Mouse (Mus musculus) midbrain, embryonic 15.5 days (tissue): ENCODE measurements at regions not wholly inside any gene's neighbourhood (a gene's known extent, or its start where the extent isn't known, plus 50 kb on each side); places are given as distances from the start of the nearest gene placed in this dataset.

Experiments
- ATAC-seq: fragments of 200-750 bp; cut with Nextera tagmentation; replicated peaks from 2 replicates; pipeline ENCODE4 v1.8.0; 2017; ENCODE audit warnings: moderate TSS enrichment
- H3K27ac ChIP-seq: fragments of 300-500 bp; sonication (generic); 2 replicates; pipeline ENCODE4 v1.5.1; 2015; ENCODE audit warnings: mild to moderate bottlenecking, inconsistent platforms
- H3K27me3 ChIP-seq: fragments of 300-500 bp; sonication (generic); replicated peaks from 2 replicates; pipeline ENCODE4 v1.6.1; 2015; ENCODE audit warnings: inconsistent platforms
- H3K36me3 ChIP-seq: fragments of 300-500 bp; sonication (generic); replicated peaks from 2 replicates; pipeline ENCODE4 v1.6.1; 2015; ENCODE audit warnings: inconsistent platforms
- H3K4me1 ChIP-seq: fragments of 300-500 bp; sonication (generic); 2 replicates; pipeline ENCODE4 v1.6.1; 2015; ENCODE audit warnings: inconsistent platforms
- H3K4me2 ChIP-seq: fragments of 300-500 bp; sonication (generic); 2 replicates; pipeline ENCODE4 v1.6.1; 2015; ENCODE audit warnings: inconsistent platforms, mild to moderate bottlenecking, moderate library complexity
- H3K4me3 ChIP-seq: fragments of 300-500 bp; sonication (generic); 2 replicates; pipeline ENCODE4 v1.5.1; 2015; ENCODE audit warnings: mild to moderate bottlenecking, inconsistent platforms
- H3K9ac ChIP-seq: fragments of 300-500 bp; sonication (generic); 2 replicates; pipeline ENCODE4 v1.6.1; 2015; ENCODE audit warnings: mild to moderate bottlenecking, inconsistent platforms
- H3K9me3 ChIP-seq: fragments of 300-500 bp; sonication (generic); 2 replicates; pipeline ENCODE4 v1.6.1; 2016; ENCODE audit warnings: inconsistent platforms
- WGBS: fragments of 180-500 bp; shearing (Covaris S2); methylation state at CpG from one replicate; pipeline ENCODE4 v1.1.7; 2015; ENCODE audit warnings: mixed read lengths; 5-methylcytosine and 5-hydroxymethylcytosine counted together

GRCm38 (mm10) chr7:129979337-129979736 is 387.7 kb downstream of the Wdr11 start:
- peaks cover 7% of the 10 kb centered on the region; the same call in 1 of the 2 replicates for H3K4me1 ChIP-seq
- H3K4me2 ChIP-seq, result no peak overlapping the region
- no peak overlapping the region for H3K4me3 ChIP-seq
- no peaks in the 10 kb centered on the region for H3K27me3 ChIP-seq
- H3K36me3 ChIP-seq, result no peaks in the 10 kb centered on the region
- no peak overlapping the region for H3K9ac ChIP-seq
- ATAC-seq, result no peak
- no peak overlapping the region for H3K27ac ChIP-seq
- no peaks in the 10 kb centered on the region for H3K9me3 ChIP-seq
- WGBS, result 68% methylated on average over 6 of the region's 6 CpGs

DNA sequence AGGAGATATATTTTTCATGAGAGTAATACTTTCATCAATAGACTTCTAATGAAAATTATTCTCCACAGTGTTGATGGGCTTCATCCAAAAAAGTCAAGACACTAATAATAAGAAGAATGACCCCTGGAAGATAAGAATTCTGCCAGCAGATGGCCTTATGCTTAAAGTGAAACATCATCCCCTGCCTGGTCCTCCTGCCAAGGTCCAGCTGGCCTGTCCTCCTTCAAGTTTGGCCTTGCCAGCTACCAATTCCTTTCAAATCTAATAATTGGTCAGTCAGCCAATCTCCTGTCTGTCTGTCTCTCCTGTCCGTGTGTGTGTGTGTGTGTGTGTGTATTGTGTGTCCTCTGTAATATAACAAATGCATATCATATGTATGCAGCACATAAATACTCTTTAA is 388.8 kb downstream of the Wdr11 start:
- Histone ChIP-seq H3K4me2 (no peak overlapping the region), H3K9ac (no peak overlapping the region), H3K4me1 (peaks cover 7% of the 10 kb centered on the region; the same call in 1 of the 2 replicates), H3K9me3 (no peaks in the 10 kb centered on the region), H3K27me3 (no peaks in the 10 kb centered on the region), H3K27ac (no peak overlapping the region), H3K4me3 (no peak overlapping the region), H3K36me3 (no peaks in the 10 kb centered on the region)
- no peak for ATAC-seq
- WGBS, result 87% methylated on average over 1 of the region's 1 CpGs

DNA sequence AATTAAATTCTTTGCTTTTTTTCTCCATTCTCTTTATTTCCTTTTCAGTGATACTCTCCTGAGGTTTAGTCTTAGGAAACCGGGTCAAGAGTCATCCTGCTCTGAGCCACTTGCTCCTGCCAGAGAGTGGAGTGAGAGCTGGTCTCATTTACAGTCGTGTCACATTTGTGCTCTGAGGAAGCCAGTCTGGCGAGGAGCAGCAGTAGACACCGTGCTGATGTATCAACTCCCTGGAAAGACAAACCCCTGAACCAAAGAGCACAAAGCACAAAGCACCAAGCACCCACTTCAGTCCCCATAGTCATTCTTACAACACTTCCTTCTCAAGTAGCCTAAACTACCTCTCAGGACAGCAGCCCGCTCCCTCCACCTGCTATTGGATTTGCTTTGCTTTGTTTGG is 390.7 kb downstream of the Wdr11 start:
- WGBS, result 51% methylated on average over 5 of the region's 5 CpGs
- Histone ChIP-seq H3K4me2 (no peak overlapping the region), H3K4me1 (peaks cover 7% of the 10 kb centered on the region; the same call in 1 of the 2 replicates), H3K9me3 (no peaks in the 10 kb centered on the region), H3K27me3 (no peaks in the 10 kb centered on the region), H3K9ac (no peak overlapping the region), H3K36me3 (no peaks in the 10 kb centered on the region), H3K27ac (no peak overlapping the region), H3K4me3 (no peak overlapping the region)
- no peak for ATAC-seq

DNA sequence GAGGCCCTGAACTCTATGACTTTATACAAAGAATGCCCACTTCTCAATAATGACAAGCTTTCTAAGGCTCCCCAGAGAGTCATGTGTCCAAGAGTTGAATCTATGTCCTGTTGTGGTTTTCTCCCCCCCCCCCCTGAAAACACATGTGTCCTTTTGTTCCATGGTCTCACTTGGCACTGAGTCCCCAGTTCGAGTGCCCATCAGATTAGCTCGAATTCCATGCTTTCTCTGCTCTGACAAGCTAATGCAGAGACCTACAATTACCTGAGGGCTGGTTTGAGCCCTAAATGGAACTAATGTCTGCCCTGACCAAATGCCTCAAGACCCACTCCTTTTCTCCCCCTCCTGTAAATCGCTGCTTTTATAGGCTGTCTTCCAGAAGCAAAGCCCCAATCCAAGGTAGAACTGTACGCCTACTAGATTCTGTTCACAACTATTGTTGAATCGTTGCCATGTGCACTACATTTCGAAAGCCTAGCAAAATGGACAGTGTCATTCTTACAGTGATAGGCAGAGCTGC is 392.0 kb downstream of the Wdr11 start:
- 89% methylated on average over 6 of the region's 6 CpGs for WGBS
- H3K36me3 ChIP-seq, result no peaks in the 10 kb centered on the region
- H3K4me1 ChIP-seq, result peaks cover 7% of the 10 kb centered on the region; the same call in 1 of the 2 replicates
- H3K27me3 ChIP-seq, result no peaks in the 10 kb centered on the region
- H3K4me2 ChIP-seq, result no peak overlapping the region
- no peak overlapping the region for H3K9ac ChIP-seq
- ATAC-seq, result no peak
- H3K4me3 ChIP-seq, result no peak overlapping the region
- H3K27ac ChIP-seq, result no peak overlapping the region
- no peaks in the 10 kb centered on the region for H3K9me3 ChIP-seq

DNA sequence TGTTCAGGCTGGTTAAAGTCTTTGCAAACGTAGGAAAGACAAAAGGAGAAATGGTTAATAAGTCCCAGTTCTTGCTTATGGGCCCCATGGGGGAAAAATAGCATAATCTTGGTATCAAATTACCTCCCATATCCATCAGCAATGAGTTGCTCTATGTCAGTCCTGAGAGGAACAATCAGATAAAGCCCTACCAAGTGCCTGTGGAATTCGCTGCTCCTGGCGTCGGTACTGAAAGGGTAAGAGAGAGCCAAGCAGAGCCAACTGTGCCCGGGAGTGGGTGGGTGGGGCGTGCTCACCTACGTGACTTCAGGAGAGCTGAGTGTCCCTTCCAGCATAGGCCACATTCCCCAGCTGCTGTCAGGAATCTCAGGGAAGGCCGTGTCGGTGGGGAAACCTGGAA is 392.7 kb downstream of the Wdr11 start:
- WGBS, result 84% methylated on average over 9 of the region's 9 CpGs
- Histone ChIP-seq H3K4me3 (no peak overlapping the region), H3K9ac (no peak overlapping the region), H3K36me3 (no peaks in the 10 kb centered on the region), H3K4me2 (no peak overlapping the region), H3K9me3 (no peaks in the 10 kb centered on the region), H3K4me1 (peaks cover 7% of the 10 kb centered on the region; the same call in 1 of the 2 replicates), H3K27me3 (no peaks in the 10 kb centered on the region), H3K27ac (no peak overlapping the region)
- ATAC-seq, result no peak

DNA sequence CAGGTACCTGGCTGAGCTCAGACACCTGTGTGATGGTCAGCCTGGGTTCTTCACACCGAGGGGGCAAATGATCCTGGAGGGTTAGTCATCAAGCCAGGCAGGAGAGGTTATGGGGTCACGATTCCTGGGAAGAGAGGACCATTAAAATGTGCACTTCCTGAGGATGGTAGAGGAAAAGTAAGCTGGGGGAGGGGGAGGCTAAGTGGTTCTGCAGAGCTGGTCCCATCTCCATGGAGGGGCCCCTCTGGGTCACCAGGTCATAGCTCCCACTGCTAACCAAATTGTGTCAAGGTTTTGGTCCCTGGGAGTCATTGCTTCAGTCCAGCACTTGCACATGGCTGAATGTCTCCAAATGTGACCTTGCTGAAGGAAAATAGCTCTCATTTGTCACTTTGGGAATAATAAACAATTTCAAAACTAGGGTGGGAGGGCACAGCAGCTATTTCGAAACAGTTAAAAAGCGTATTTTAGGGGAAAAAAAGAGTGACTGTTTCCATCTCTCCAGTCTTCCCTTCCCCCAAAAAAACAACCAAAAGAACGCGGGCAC is 395.5 kb downstream of the Wdr11 start:
- Histone ChIP-seq H3K4me2 (no peak overlapping the region), H3K4me1 (peaks cover 6% of the 10 kb centered on the region; the same call in 1 of the 2 replicates), H3K9ac (no peak overlapping the region), H3K27ac (no peak overlapping the region), H3K27me3 (no peaks in the 10 kb centered on the region), H3K36me3 (no peaks in the 10 kb centered on the region), H3K4me3 (no peak overlapping the region), H3K9me3 (no peaks in the 10 kb centered on the region)
- ATAC-seq, result no peak
- 71% methylated on average over 6 of the region's 6 CpGs for WGBS

DNA sequence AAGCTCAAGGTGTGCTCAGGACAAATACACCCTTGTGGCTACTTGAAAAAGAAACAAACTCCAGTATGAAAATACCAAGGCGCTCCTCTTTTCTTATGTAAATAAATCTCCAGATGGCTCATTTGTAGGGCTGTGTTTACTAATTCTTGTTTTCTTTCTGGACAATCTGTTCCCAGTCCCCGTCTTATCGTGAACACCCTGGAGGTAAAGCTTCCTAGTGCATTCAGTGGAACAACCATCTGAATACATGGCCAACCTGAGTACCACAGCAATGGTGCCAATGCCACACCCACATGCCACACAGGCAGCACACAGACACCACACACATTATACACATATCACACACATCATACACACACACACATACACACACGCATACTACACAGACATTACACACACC is 396.1 kb downstream of the Wdr11 start:
- peaks cover under 1% of the 10 kb centered on the region; the same call in 1 of the 2 replicates for H3K4me1 ChIP-seq
- no peak for ATAC-seq
- no peak overlapping the region for H3K9ac ChIP-seq
- H3K27me3 ChIP-seq, result no peaks in the 10 kb centered on the region
- no peaks in the 10 kb centered on the region for H3K36me3 ChIP-seq
- no peak overlapping the region for H3K4me2 ChIP-seq
- H3K9me3 ChIP-seq, result no peaks in the 10 kb centered on the region
- no peak overlapping the region for H3K4me3 ChIP-seq
- WGBS, result 46% methylated on average over 4 of the region's 4 CpGs
- H3K27ac ChIP-seq, result no peak overlapping the region

GRCm38 (mm10) chr7:129993446-129994223 is 402.0 kb downstream of the Wdr11 start:
- no peaks in the 10 kb centered on the region for H3K36me3 ChIP-seq
- no peak overlapping the region for H3K9ac ChIP-seq
- no peak overlapping the region for H3K4me2 ChIP-seq
- no peaks in the 10 kb centered on the region for H3K27me3 ChIP-seq
- H3K4me3 ChIP-seq, result no peak overlapping the region
- peaks cover 9% of the 10 kb centered on the region for H3K4me1 ChIP-seq
- 33% methylated on average over 14 of the region's 14 CpGs for WGBS
- peak; percentile 69; the same call in 1 of the 2 replicates for ATAC-seq
- H3K9me3 ChIP-seq, result no peaks in the 10 kb centered on the region
- no peak overlapping the region for H3K27ac ChIP-seq

DNA sequence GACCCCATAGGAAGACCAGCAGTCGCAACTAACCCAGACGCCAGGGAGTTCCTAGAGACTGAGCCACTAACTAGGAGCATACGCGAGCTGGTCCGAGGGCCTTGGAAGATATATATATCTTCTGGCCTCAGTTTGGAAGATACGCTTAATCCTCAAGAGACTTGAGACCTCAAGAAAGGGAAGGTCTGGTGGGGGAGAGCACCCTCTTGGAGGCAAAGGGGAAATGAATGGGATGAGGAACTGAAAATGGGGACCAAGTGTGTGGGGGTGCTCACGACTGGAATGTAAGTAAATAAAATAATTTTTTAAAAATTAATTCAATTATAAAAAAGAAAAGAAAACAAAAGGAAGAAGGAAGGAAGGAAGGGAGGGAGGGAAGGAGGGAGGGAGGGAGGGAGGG is 403.9 kb downstream of the Wdr11 start:
- Histone ChIP-seq H3K36me3 (no peaks in the 10 kb centered on the region), H3K4me1 (peaks cover 10% of the 10 kb centered on the region), H3K27me3 (no peaks in the 10 kb centered on the region), H3K9me3 (no peaks in the 10 kb centered on the region), H3K27ac (no peak overlapping the region), H3K4me3 (no peak overlapping the region), H3K4me2 (no peak overlapping the region), H3K9ac (no peak overlapping the region)
- 97% methylated on average over 7 of the region's 7 CpGs for WGBS
- ATAC-seq, result no peak

GRCm38 (mm10) chr7:130001064-130001463 is 409.4 kb downstream of the Wdr11 start:
- no peaks in the 10 kb centered on the region for H3K36me3 ChIP-seq
- no peak for ATAC-seq
- no peak overlapping the region for H3K9ac ChIP-seq
- no peak overlapping the region for H3K4me3 ChIP-seq
- H3K27me3 ChIP-seq, result 0 out of 2 replicates have a peak, but pooled peaks cover 3% of the 10 kb centered on the region
- H3K27ac ChIP-seq, result no peak overlapping the region; the same call in 1 of the 2 replicates
- H3K9me3 ChIP-seq, result no peaks in the 10 kb centered on the region
- 0 out of 2 replicates have a peak overlapping the region, but pooled peaks have one; percentile 11 for H3K4me2 ChIP-seq
- WGBS, result 48% methylated on average over 10 of the region's 10 CpGs
- peaks cover 11% of the 10 kb centered on the region for H3K4me1 ChIP-seq

DNA sequence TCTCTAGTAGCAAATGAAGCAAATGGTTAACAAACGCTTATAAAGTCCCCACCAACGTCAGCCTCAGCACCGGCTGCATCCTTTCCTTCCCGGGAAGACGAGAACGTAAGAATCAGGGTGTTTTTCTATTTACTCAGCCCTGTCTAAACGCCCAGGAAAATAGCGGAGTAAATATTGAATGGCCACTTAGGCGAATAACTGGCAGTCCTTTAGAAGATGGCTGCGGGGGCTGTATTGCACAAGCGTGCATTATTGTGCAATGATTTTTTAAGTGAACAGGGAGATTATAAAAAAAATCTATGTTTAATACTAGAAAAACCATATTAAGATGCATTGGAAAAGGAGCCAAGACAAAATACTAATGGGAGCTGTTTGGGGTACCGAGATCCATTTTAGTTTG is 410.3 kb downstream of the Wdr11 start:
- Histone ChIP-seq H3K9me3 (no peaks in the 10 kb centered on the region), H3K27ac (no peak overlapping the region), H3K36me3 (no peaks in the 10 kb centered on the region), H3K4me1 (peaks cover 11% of the 10 kb centered on the region), H3K9ac (no peak overlapping the region), H3K4me2 (no peak overlapping the region), H3K27me3 (0 out of 2 replicates have a peak, but pooled peaks cover 3% of the 10 kb centered on the region), H3K4me3 (no peak overlapping the region)
- WGBS, result 68% methylated on average over 12 of the region's 12 CpGs
- no peak for ATAC-seq

DNA sequence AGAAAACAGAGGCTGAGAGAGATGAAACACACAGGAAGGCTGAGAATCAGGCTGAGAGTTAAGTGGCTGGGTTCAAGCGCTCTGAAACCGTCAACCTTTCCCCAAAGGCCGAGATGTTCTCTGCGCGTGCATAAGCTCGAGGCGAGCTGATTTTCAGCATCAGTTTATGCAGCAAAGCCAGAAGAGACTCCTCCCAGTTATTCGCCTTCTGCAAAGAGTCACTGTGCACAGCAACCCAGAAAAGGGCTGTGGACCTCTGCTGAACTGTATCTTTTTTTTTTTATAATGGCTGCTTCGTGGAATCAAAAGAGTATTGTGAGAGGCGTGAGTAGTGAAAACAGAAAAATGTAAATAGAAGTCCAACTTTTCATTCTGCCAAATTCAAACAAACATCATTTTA is 413.7 kb downstream of the Wdr11 start:
- H3K4me3 ChIP-seq, result no peak overlapping the region
- H3K27ac ChIP-seq, result no peak overlapping the region
- H3K4me2 ChIP-seq, result no peak overlapping the region
- H3K9ac ChIP-seq, result no peak overlapping the region
- H3K36me3 ChIP-seq, result no peaks in the 10 kb centered on the region
- 0 out of 2 replicates have a peak, but pooled peaks cover 6% of the 10 kb centered on the region for H3K27me3 ChIP-seq
- no peaks in the 10 kb centered on the region for H3K9me3 ChIP-seq
- peaks cover 11% of the 10 kb centered on the region for H3K4me1 ChIP-seq
- ATAC-seq, result no peak
- WGBS, result 24% methylated on average over 10 of the region's 10 CpGs
